Mouse (Mus musculus) midbrain, embryonic 14.5 days (tissue): ENCODE measurements around the gene Upp1. TPM values are rescaled to one million over a fixed set of nuclear protein-coding genes. Genes with fewer than 3 reads are reported as not detected.
"Not testable (repeated sequence)": the region's sequence is repeated elsewhere in the genome, so short reads cannot be mapped to it uniquely, and the experiment has no call there.

Experiments
- ATAC-seq: fragments of 200-750 bp; cut with Nextera tagmentation; 2 replicates; pipeline ENCODE4 v1.8.0; 2017; ENCODE audit warnings: moderate number of reproducible peaks, moderate library complexity; ENCODE audit not compliant: low FRiP score, low TSS enrichment
- DNase-seq: peaks from one replicate; pipeline ENCODE4 v3.0.0-alpha.2; 2015
- H3K27ac ChIP-seq: fragments of 300-500 bp; sonication (generic); replicated peaks from 2 replicates; pipeline ENCODE4 v1.5.1; 2014; ENCODE audit warnings: mild to moderate bottlenecking, low read depth, low read length, moderate library complexity
- H3K27me3 ChIP-seq: fragments of 300-500 bp; sonication (generic); 2 replicates; pipeline ENCODE4 v1.6.1; 2014; ENCODE audit warnings: low read length, control low read depth, mixed read lengths; ENCODE audit not compliant: control insufficient read depth, insufficient read depth
- H3K36me3 ChIP-seq: fragments of 300-500 bp; sonication (generic); 2 replicates; pipeline ENCODE4 v1.6.1; 2014; ENCODE audit warnings: low read length, control low read depth; ENCODE audit not compliant: control insufficient read depth, insufficient read depth
- H3K4me1 ChIP-seq: fragments of 300-500 bp; sonication (generic); 2 replicates; pipeline ENCODE4 v1.6.1; 2014; ENCODE audit warnings: mild to moderate bottlenecking, antibody characterized with exemption, low read length, control low read depth; ENCODE audit not compliant: control insufficient read depth, insufficient read depth
- H3K4me2 ChIP-seq: fragments of 300-500 bp; sonication (generic); 2 replicates; pipeline ENCODE4 v1.6.1; 2014; ENCODE audit warnings: mild to moderate bottlenecking, low read length, moderate library complexity
- H3K4me3 ChIP-seq: fragments of 300-500 bp; sonication (generic); replicated peaks from 2 replicates; pipeline ENCODE4 v1.5.1; 2014; ENCODE audit warnings: low read depth, low read length
- H3K9ac ChIP-seq: fragments of 300-500 bp; sonication (generic); replicated peaks from 2 replicates; pipeline ENCODE4 v1.6.1; 2014; ENCODE audit warnings: mild to moderate bottlenecking, low read length, moderate library complexity
- H3K9me3 ChIP-seq: fragments of 300-500 bp; sonication (generic); 2 replicates; pipeline ENCODE4 v1.6.1; 2016; ENCODE audit warnings: low read length, control low read depth, mixed read lengths; ENCODE audit not compliant: control insufficient read depth
- WGBS: fragments of 180-500 bp; shearing (Covaris S2); extraction: QIAGEN DNeasy Blood & Tissue Kit; methylation state at CpG from one replicate; pipeline ENCODE4 v1.1.7; 2014; 5-methylcytosine and 5-hydroxymethylcytosine counted together
- polyA plus RNA-seq: library from polyadenylated mRNA; unstranded; fragments of >200 nt; fragmentation: Nextera tagmentation; extraction: Ambion mirVana; gene quantifications from 2 replicates; pipeline ENCODE4 v1.2.1, GENCODE M21; 2014

The Upp1 gene
- polyA plus RNA-seq, 1 experiment from 2014 or later: 2.3 TPM

DNA sequence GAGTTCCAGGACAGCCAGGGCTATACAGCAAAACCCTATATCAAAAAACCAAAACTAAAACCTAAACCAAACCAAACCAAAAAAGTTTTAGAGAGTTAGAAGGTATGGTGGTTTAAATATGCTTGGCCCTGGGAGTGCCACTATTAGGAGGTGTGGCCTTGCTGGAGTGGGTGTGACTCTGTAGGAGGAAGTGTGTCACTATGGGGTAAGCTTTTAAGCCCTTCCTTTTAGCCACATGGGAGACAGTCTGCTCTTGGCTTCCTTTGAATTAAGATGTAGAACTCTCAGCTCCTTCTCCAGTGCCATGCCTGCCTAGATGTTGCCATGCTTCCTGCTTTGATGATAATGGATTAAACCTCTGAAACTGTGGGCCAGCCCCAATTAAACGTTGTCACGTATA, 27.2 kb downstream of the Upp1 start:
- Histone ChIP-seq H3K4me1 (no peaks in the 10 kb centered on the region), H3K4me3 (no peak overlapping the region), H3K27me3 (no peaks in the 10 kb centered on the region), H3K27ac (no peak overlapping the region), H3K9me3 (no peaks in the 10 kb centered on the region), H3K4me2 (no peak overlapping the region), H3K9ac (no peak overlapping the region), H3K36me3 (no peaks in the 10 kb centered on the region)
- 90% methylated on average over 2 of the region's 2 CpGs for WGBS
- DNase-seq: no peak
- ATAC-seq: no peak

DNA sequence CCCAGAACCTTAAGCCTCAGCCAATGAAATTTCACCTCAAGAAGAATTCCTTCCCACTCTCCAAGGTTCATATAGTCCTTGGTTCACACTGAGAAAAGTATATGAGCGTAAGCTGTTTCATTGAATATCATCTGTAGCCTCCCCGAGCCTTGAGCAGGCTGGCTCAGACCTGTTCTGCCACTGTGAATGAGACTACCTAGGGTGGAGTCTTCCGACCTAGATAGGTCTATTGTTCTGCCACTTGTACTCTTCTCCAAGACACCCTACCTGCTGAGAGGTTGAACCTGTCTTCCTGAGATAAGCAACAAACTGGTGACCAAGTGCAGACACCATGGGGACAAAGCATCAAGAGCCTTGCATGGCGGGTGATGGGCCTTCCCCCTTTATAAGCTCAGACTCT, 28.2 kb downstream of the Upp1 start:
- H3K36me3 ChIP-seq: no peaks in the 10 kb centered on the region
- no peak overlapping the region for H3K4me3 ChIP-seq
- ATAC-seq: no peak
- 94% methylated on average over 4 of the region's 4 CpGs for WGBS
- DNase-seq: no peak
- no peak overlapping the region for H3K4me2 ChIP-seq
- H3K9ac ChIP-seq: no peak overlapping the region
- H3K9me3 ChIP-seq: no peaks in the 10 kb centered on the region
- no peak overlapping the region for H3K27ac ChIP-seq
- no peaks in the 10 kb centered on the region for H3K27me3 ChIP-seq
- no peaks in the 10 kb centered on the region for H3K4me1 ChIP-seq

DNA sequence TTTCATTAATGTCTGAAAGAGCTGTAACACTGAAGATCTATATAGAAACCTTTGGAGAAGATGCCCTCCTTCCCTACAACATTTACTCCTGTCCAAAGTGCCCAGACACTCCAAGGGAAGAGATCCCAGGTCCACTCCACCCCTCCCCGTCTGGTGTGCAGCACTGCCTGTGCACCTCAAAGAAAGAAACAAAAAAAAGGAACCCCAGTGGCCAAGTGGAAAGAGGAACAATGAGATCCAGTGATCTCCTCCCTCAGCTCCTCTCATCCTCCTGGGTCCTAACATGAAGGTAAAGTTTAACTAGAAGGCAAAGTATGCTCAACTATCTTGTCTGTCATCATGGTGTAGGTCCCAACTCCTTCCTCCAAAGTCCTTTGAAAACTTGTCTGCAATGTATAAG, 28.8 kb downstream of the Upp1 start:
- no peaks in the 10 kb centered on the region for H3K27me3 ChIP-seq
- ATAC-seq (no peak), DNase-seq (no peak)
- no peak overlapping the region for H3K4me2 ChIP-seq
- 89% methylated on average over 1 of the region's 1 CpGs for WGBS
- H3K4me3 ChIP-seq: no peak overlapping the region
- no peaks in the 10 kb centered on the region for H3K36me3 ChIP-seq
- H3K27ac ChIP-seq: no peak overlapping the region
- no peak overlapping the region for H3K9ac ChIP-seq
- H3K4me1 ChIP-seq: no peaks in the 10 kb centered on the region
- no peaks in the 10 kb centered on the region for H3K9me3 ChIP-seq

DNA sequence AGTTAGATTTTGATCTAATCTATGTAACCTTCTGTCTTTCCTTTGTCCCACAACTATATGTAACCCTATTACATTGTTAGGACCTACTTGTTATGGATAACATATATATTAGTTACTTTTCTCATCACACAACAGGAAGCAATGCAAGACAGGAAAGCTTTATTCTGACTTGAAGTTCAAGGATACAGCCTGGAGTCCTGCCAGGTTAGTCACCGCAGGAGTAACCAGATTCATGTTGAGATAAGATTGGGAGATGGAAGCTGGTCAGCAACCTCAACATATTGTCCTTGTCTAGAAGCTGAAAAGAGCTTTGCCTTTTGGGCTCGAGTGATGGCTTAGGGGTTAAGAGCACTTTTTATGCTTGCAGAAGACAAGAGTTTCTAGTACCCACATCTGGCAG, 30.3 kb downstream of the Upp1 start:
- WGBS: 89% methylated on average over 2 of the region's 2 CpGs

DNA sequence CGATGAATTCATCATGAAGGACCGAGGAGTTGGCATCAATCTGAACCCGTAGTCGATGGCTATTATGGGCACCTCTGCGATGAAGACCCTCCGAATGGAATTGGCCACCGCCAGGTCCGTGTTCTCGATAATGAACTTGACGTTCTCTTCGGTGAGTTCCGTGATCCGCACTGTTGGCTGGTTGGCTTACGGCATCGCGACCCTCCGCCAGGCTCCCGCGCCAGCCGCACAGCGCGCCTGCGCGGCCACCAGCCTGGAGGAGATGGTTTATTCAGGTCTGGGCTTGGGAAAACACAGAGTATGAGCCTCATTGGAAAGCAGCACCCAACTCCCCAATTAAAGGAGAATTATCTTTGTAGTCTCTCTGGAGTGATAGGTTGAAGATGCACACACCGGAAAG, 32.5 kb downstream of the Upp1 start:
- H3K4me3 ChIP-seq, H3K9ac ChIP-seq, H3K4me1 ChIP-seq, ATAC-seq, H3K36me3 ChIP-seq, DNase-seq, H3K9me3 ChIP-seq, H3K27ac ChIP-seq, H3K4me2 ChIP-seq, H3K27me3 ChIP-seq: not testable (repeated sequence)
- WGBS: 87% methylated on average over 25 of the region's 25 CpGs

More for the DNA sequence above, 30.3 kb downstream of the Upp1 start:
- H3K27ac ChIP-seq: no peak overlapping the region
- no peaks in the 10 kb centered on the region for H3K27me3 ChIP-seq
- H3K9me3 ChIP-seq: no peaks in the 10 kb centered on the region
- no peak for DNase-seq
- no peak overlapping the region for H3K4me3 ChIP-seq
- no peaks in the 10 kb centered on the region for H3K4me1 ChIP-seq
- no peak for ATAC-seq
- H3K36me3 ChIP-seq: no peaks in the 10 kb centered on the region
- no peak overlapping the region for H3K4me2 ChIP-seq
- no peak overlapping the region for H3K9ac ChIP-seq

DNA sequence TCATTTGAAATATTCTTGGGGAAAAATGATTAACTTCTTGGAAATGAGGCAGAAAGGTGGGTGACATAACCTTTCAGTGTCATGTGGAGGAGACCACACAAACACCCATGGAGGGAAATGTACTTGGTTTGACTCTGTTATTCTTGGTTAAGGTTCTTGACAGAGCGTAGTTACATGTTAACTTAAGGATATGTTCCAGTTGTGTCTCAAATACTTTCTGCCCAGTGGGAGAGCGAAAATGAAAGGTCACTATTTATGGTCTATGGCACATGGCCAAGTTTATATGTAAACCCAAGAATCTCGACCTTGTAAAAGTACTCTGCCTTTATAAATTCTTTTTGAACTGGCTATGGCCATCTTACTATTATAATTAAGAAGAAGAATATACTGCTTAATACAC, 42.0 kb downstream of the Upp1 start:
- DNase-seq (no peak), ATAC-seq (no peak)
- H3K9ac ChIP-seq: no peak overlapping the region
- no peaks in the 10 kb centered on the region for H3K36me3 ChIP-seq
- no peak overlapping the region for H3K27ac ChIP-seq
- WGBS: 71% methylated on average over 3 of the region's 3 CpGs
- no peaks in the 10 kb centered on the region for H3K9me3 ChIP-seq
- no peaks in the 10 kb centered on the region for H3K4me1 ChIP-seq
- H3K27me3 ChIP-seq: no peaks in the 10 kb centered on the region
- no peak overlapping the region for H3K4me3 ChIP-seq
- H3K4me2 ChIP-seq: no peak overlapping the region

DNA sequence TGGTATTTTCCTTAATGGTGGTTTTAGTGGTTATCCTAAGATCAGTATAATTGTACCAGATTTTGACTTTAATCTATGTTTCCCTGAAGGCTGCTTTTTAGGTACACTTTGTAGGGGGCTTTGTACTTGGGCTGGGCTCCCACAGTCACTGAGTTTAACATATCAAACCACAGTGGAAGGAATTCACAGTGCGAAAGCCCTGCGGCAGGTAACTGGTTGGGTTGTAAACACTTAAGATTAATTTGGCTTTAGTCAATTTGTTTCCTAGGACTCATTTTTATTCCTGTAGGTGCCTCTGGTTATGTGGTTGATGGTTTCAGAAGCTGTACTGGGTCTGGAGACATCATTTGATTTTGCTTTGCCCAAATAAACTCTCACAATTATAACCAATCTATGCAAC, 49.4 kb downstream of the Upp1 start:
- H3K4me2 ChIP-seq: no peak overlapping the region
- H3K27ac ChIP-seq: no peak overlapping the region
- H3K36me3 ChIP-seq: no peaks in the 10 kb centered on the region
- no peak overlapping the region for H3K9ac ChIP-seq
- DNase-seq (no peak), ATAC-seq (no peak)
- H3K27me3 ChIP-seq: no peaks in the 10 kb centered on the region
- H3K4me3 ChIP-seq: no peak overlapping the region
- no peaks in the 10 kb centered on the region for H3K9me3 ChIP-seq
- WGBS: 95% methylated on average over 2 of the region's 2 CpGs
- no peaks in the 10 kb centered on the region for H3K4me1 ChIP-seq

DNA sequence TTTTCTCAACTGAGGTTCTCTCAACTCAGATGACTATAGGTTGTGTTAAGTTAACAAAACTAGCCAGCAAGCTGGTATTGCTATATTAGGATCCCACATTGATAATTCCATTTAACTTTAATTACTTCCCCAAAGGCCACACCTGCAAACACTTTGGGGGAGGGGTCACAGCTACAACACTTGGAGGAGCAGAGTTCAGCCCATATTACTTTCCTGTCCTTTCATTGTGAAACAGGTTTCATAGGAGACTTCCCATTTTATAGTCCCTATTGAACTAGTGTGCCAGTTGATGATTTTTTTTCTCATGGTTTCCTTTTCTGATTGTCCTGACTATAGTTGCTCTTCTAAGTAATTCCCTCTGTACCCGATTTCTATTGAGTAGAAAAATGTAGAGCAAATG, 63.6 kb downstream of the Upp1 start:
- DNase-seq (no peak), ATAC-seq (no peak)
- no peak overlapping the region for H3K9ac ChIP-seq
- H3K27me3 ChIP-seq: no peaks in the 10 kb centered on the region
- no peaks in the 10 kb centered on the region for H3K9me3 ChIP-seq
- no peak overlapping the region for H3K4me2 ChIP-seq
- no peak overlapping the region for H3K27ac ChIP-seq
- no peaks in the 10 kb centered on the region for H3K4me1 ChIP-seq
- H3K4me3 ChIP-seq: no peak overlapping the region
- WGBS: 87% methylated on average over 1 of the region's 1 CpGs
- no peaks in the 10 kb centered on the region for H3K36me3 ChIP-seq
